Mouse (Mus musculus) left cerebral cortex, adult 8-10 months (tissue): ENCODE measurements around the gene Rtn3. TPM values are rescaled to one million over a fixed set of nuclear protein-coding genes. Genes with fewer than 3 reads are reported as not detected.

ENCODE experiments used
- DNase-seq, 2 experiments: peaks; one replicate each; pipeline ENCODE4 v3.0.0; 2022; ENCODE audit warnings: low spot score in 2 of 2
- microRNA-seq, 2 experiments: library from miRNA; unstranded; fragments of <30 nt; microRNA quantifications; one replicate each; pipeline ENCODE4 v1.2.0; 2022
- total RNA-seq, 4 experiments: library from RNA; stranded (reverse); gene quantifications; 2 replicates each; pipeline ENCODE4 v1.2.4; 2022

Rtn3 gene
- total RNA-seq, 4 experiments from 2014 or later, result 773 to 859 (median 828) TPM

- DNase-seq, result peak; percentile 30 to 37
Measured at GRCm38 (mm10) chr19:7382248-7382902, 100.7 kb downstream of the Rtn3 start.

GRCm38 (mm10) chr19:7381906-7382247 lies 101.2 kb downstream of the Rtn3 start:
- DNase-seq, result peak in 1 of 2 experiments; percentile 19

DNA sequence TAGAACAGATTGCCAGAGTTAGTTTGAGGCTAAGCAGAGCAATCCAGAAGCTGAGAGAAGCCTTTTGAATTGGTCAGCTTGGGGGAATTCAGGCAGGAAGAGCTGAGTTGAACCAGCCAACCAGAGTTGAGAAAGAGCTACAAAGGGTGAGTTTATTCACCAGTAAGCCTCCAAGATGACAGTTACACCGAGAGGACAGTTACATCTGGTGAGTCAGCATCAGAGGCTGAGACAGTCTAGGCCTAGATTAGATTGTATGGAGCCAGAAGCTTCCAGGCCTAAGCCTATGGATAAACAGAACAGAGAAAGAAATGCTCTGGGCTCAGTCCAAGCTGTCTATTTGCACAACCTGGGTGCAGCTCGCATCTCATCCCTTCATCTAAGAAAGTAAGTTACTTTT lies 105.4 kb downstream of the Rtn3 start:
- no peak for DNase-seq

Small RNAs within 50 kb of the gene (microRNA-seq; reads per million reads assigned to microRNA genes)
- 0 to 0.66 reads per million in 2 experiments for gene Mir6991

Other genes with a start within 250 kb of the Rtn3 start
- gene Naa40, start 242.1 kb downstream of the Rtn3 start, total RNA-seq, result 10 to 100 TPM; 30.6 to 39.2 (median 32.3) TPM
- 10 to 100 TPM; 15.5 to 17.6 (median 15.6) TPM for gene Rcor2, start 216.0 kb downstream of the Rtn3 start, total RNA-seq
- gene Mark2, start 141.4 kb downstream of the Rtn3 start, total RNA-seq, result 100 to 1,000 TPM; 126 to 144 (median 137) TPM
- gene Spindoc, start 100.3 kb downstream of the Rtn3 start, total RNA-seq, result 10 to 100 TPM; 21.8 to 27.1 (median 25.3) TPM
- 10 to 100 TPM; 28.0 to 28.8 (median 28.5) TPM for gene 2700081O15Rik, start 65.7 kb downstream of the Rtn3 start, total RNA-seq
- gene Atl3, start 10.8 kb upstream of the Rtn3 start, total RNA-seq, result 10 to 100 TPM; 24.0 to 29.8 (median 27.7) TPM
- gene Pla2g16, start 74.2 kb upstream of the Rtn3 start, total RNA-seq, result 10 to 100 TPM; 40.3 to 47.9 (median 41.9) TPM
- gene Lgals12, start 123.9 kb upstream of the Rtn3 start, total RNA-seq, result under 1 TPM; 0.68 to 0.91 (median 0.82) TPM
- gene Hrasls5, start 129.3 kb upstream of the Rtn3 start, total RNA-seq, result under 1 TPM in 1 of 4 experiments, not detected in 3; 0.70 TPM
- gene Slc22a19, start 228.0 kb upstream of the Rtn3 start, total RNA-seq, result not detected